Mouse (Mus musculus) small intestine, adult 2 months (tissue): ENCODE data around the gene Rbm5.

Experiments
- CTCF ChIP-seq: fragments of 200-500 bp; IDR thresholded peaks from 2 replicates; pipeline ENCODE4 v1.5.1; 2012; ENCODE audit warnings: low read depth, mild to moderate bottlenecking, control low read depth, inconsistent platforms, low read length, moderate library complexity, mixed read lengths; ENCODE audit not compliant: insufficient replicate concordance, insufficient read length; ENCODE audit errors: extremely low read depth
- POLR2A ChIP-seq: fragments of 200-500 bp; IDR thresholded peaks from 2 replicates; pipeline ENCODE4 v1.6.1; 2012; ENCODE audit warnings: low read depth, mild to moderate bottlenecking, control low read depth, inconsistent platforms, low read length, moderate library complexity

DNA sequence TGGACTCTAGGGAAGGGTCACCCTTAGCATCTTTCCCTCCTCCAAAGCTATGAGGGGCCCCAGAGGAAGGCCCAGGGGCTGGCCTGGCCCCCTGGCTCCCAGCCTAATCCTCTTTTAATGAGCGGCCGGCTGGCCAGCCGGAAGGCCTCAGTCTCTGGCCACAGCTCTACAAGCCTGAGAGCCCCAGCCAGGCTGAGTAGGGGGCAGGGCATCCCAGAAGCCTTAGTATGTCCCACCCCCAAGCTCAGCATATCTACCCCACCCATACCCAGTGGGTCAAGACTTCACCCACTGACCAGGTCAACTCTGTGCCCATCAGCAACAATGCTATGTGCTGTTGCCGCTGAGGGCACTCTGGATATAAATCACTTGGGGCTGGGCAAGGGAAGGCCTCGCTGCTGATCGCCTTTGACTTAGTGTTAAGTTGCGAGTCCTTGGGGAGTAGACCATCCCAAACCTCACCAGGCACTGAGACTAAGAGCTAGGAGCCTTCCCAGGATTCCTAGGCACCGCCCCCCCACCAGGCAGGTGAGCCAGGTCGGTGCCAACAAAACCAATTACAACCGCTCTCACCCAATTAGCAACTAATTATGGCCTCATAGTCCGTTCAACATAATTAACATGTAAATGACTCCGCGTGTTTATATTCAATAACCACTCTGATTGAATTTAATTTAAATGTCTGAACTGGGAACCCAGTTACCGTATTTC lies 72.8 kb downstream of the Rbm5 start:
- no peak for TF ChIP-seq CTCF
- no peak for TF ChIP-seq POLR2A
